Mouse (Mus musculus): ENCODE results near the gene Clrn3. TPM values are rescaled to one million over a fixed set of nuclear protein-coding genes. Genes with fewer than 3 reads are reported as not detected.

Gene Clrn3
- not detected in 2 replicates for polyA plus RNA-seq (2015; fragmentation: Nextera tagmentation; extraction: Ambion mirVana)

GRCm38 (mm10) chr7:135528515-135528914 is at the start of gene Clrn3:
Gene Clrn3 (minus strand): TSS chr7:135528654.

GRCm38 (mm10) chr7:135537341-135537901 is 9.0 kb upstream of the Clrn3 start, which contains the start of gene Ptpre:
Gene Ptpre (plus strand): TSS chr7:135537481.

MicroRNAs encoded within 50 kb of the gene (microRNA counts, 519-probe panel; counts per million panel counts)
- 40.5 counts per million for microRNA mmu-miR-1962

Small RNA genes lying within 50 kb of the gene (microRNA-seq; reads per million reads assigned to microRNA genes)
- gene Mir1962 = not detected

Other genes starting within 250 kb of the Clrn3 start
- gene Foxi2, start 118.3 kb downstream of the Clrn3 start, polyA plus RNA-seq (2015; fragmentation: Nextera tagmentation; extraction: Ambion mirVana) = 0.14 and 0.18 TPM in 2 replicates
- gene Ptpre, start 8.8 kb upstream of the Clrn3 start, polyA plus RNA-seq (2015; fragmentation: Nextera tagmentation; extraction: Ambion mirVana) = 15.3 and 17.1 TPM in 2 replicates
- gene Mki67, start 187.7 kb upstream of the Clrn3 start, polyA plus RNA-seq (2015; fragmentation: Nextera tagmentation; extraction: Ambion mirVana) = 4.0 and 4.1 TPM in 2 replicates

All from neural tube, postnatal 0 days (tissue).